Mouse (Mus musculus) liver, embryonic 13.5 days (tissue): ENCODE data around the gene Zfp454. TPM values are rescaled to one million over a fixed set of nuclear protein-coding genes. Genes with fewer than 3 reads are reported as not detected.

ENCODE experiments used
- ATAC-seq: fragments of 200-750 bp; cut with Nextera tagmentation; 2 replicates; pipeline ENCODE4 v1.8.0; 2017; ENCODE audit warnings: low read depth, mild to moderate bottlenecking, moderate number of reproducible peaks, moderate library complexity
- DNase-seq: peaks from one replicate; pipeline ENCODE4 v3.0.0; 2022
- H3K27ac ChIP-seq: fragments of 300-500 bp; sonication (generic); 2 replicates; pipeline ENCODE4 v1.5.1; 2015; ENCODE audit warnings: moderate library complexity, mild to moderate bottlenecking, inconsistent platforms
- H3K27me3 ChIP-seq: fragments of 300-500 bp; sonication (generic); 2 replicates; pipeline ENCODE4 v1.6.1; 2015; ENCODE audit warnings: mild to moderate bottlenecking, inconsistent platforms
- H3K36me3 ChIP-seq: fragments of 300-500 bp; sonication (generic); 2 replicates; pipeline ENCODE4 v1.6.1; 2015; ENCODE audit warnings: mild to moderate bottlenecking, inconsistent platforms
- H3K4me1 ChIP-seq: fragments of 300-500 bp; sonication (generic); replicated peaks from 2 replicates; pipeline ENCODE4 v1.6.1; 2015; ENCODE audit warnings: inconsistent platforms
- H3K4me2 ChIP-seq: fragments of 300-500 bp; sonication (generic); 2 replicates; pipeline ENCODE4 v1.6.1; 2015; ENCODE audit warnings: inconsistent platforms, mild to moderate bottlenecking, moderate library complexity
- H3K4me3 ChIP-seq: fragments of 300-500 bp; sonication (generic); replicated peaks from 2 replicates; pipeline ENCODE4 v1.5.1; 2015; ENCODE audit warnings: mild to moderate bottlenecking, inconsistent platforms
- H3K9ac ChIP-seq: fragments of 300-500 bp; sonication (generic); 2 replicates; pipeline ENCODE4 v1.6.1; 2015; ENCODE audit warnings: mild to moderate bottlenecking, inconsistent platforms
- H3K9me3 ChIP-seq: fragments of 300-500 bp; sonication (generic); replicated peaks from 2 replicates; pipeline ENCODE4 v1.6.1; 2016; ENCODE audit warnings: inconsistent platforms
- WGBS: fragments of 180-500 bp; shearing (Covaris S2); methylation state at CpG from one replicate; pipeline ENCODE4 v1.1.7; 2015; ENCODE audit not compliant: insufficient replicate concordance; 5-methylcytosine and 5-hydroxymethylcytosine counted together
- polyA plus RNA-seq: library from polyadenylated mRNA; unstranded; fragments of >200 nt; fragmentation: Nextera tagmentation; extraction: Ambion mirVana; gene quantifications from 2 replicates; pipeline ENCODE4 v1.2.1, GENCODE M21; 2015

The Zfp454 gene
- polyA plus RNA-seq, 1 experiment from 2014 or later, result 0.37 TPM

GRCm38 (mm10) chr11:50841023-50841735 lies 46.3 kb downstream of the Zfp454 start, which contains the start of gene Zfp879:
Gene Zfp879 (minus strand): TSS chr11:50841552.
- Histone ChIP-seq H3K4me3 (peak within 1 kb of the TSS; percentile 51), H3K9ac (peak within 1 kb of the TSS; percentile 62), H3K27me3 (no peaks in the 10 kb centered on the region), H3K27ac (no peak within 1 kb of the TSS), H3K4me1 (0 out of 2 replicates have a peak, but pooled peaks cover 8% of the 10 kb centered on the region), H3K9me3 (no peaks in the 10 kb centered on the region), H3K36me3 (no peaks in the 10 kb centered on the region), H3K4me2 (peak within 1 kb of the TSS; percentile 64)
- ATAC-seq (peak; percentile 87), DNase-seq (peak; percentile 73)
- 23% methylated on average over 22 of the region's 22 CpGs for WGBS

GRCm38 (mm10) chr11:50835727-50836126 lies 51.7 kb downstream of the Zfp454 start:
- H3K9ac ChIP-seq, result no peak overlapping the region
- H3K27ac ChIP-seq, result no peak overlapping the region
- H3K27me3 ChIP-seq, result no peaks in the 10 kb centered on the region
- no peaks in the 10 kb centered on the region for H3K9me3 ChIP-seq
- H3K4me1 ChIP-seq, result no peaks in the 10 kb centered on the region
- H3K36me3 ChIP-seq, result no peaks in the 10 kb centered on the region
- no peak overlapping the region for H3K4me2 ChIP-seq
- DNase-seq (no peak), ATAC-seq (no peak)
- 57% methylated on average over 4 of the region's 4 CpGs for WGBS
- H3K4me3 ChIP-seq, result no peak overlapping the region

GRCm38 (mm10) chr11:50827010-50827953 lies 60.2 kb downstream of the Zfp454 start, which contains the start of gene Zfp354c:
Gene Zfp354c (minus strand): TSS chr11:50827724.
- 2% methylated on average over 45 of the region's 45 CpGs for WGBS
- Histone ChIP-seq H3K27ac (no peak within 1 kb of the TSS), H3K4me3 (peak within 1 kb of the TSS; percentile 69), H3K9me3 (no peaks in the 10 kb centered on the region), H3K4me2 (peak within 1 kb of the TSS; percentile 86), H3K27me3 (no peaks in the 10 kb centered on the region), H3K9ac (peak within 1 kb of the TSS; percentile 69), H3K4me1 (peaks cover 7% of the 10 kb centered on the region), H3K36me3 (no peaks in the 10 kb centered on the region)
- ATAC-seq, result peak; percentile 88
- peak; percentile 69 for DNase-seq

- H3K27me3 ChIP-seq, result no peaks in the 10 kb centered on the region
- ATAC-seq, result no peak
- H3K36me3 ChIP-seq, result no peaks in the 10 kb centered on the region
- no peaks in the 10 kb centered on the region for H3K9me3 ChIP-seq
- no peak overlapping the region for H3K9ac ChIP-seq
- no peak overlapping the region for H3K27ac ChIP-seq
- peak overlapping the region; percentile 86 for H3K4me2 ChIP-seq
- no peak for DNase-seq
- H3K4me1 ChIP-seq, result peaks cover 7% of the 10 kb centered on the region
- H3K4me3 ChIP-seq, result no peak overlapping the region
- 62% methylated on average over 2 of the region's 2 CpGs for WGBS
These were observed 61.2 kb downstream of the Zfp454 start for GRCm38 (mm10) chr11:50826214-50826613.

Other genes with a start within 250 kb of the Zfp454 start
- gene Zfp354c, start 59.9 kb downstream of the Zfp454 start, polyA plus RNA-seq, result 1.7 TPM in 2 replicates
- gene Zfp879, start 46.1 kb downstream of the Zfp454 start, polyA plus RNA-seq, result 0.07 TPM in 2 replicates
- 0.03 TPM in 1 of 2 replicates, not detected in the other for gene Grm6, start 37.0 kb downstream of the Zfp454 start, polyA plus RNA-seq
- gene Zfp2, start 28.5 kb upstream of the Zfp454 start, polyA plus RNA-seq, result 3.1 and 3.2 TPM in 2 replicates
- 0.10 and 0.20 TPM in 2 replicates for gene Zfp354b, start 44.0 kb upstream of the Zfp454 start, polyA plus RNA-seq
- gene 4933414I15Rik, start 56.1 kb upstream of the Zfp454 start, polyA plus RNA-seq, result not detected in 2 replicates
- not detected in 2 replicates for gene Prop1, start 66.1 kb upstream of the Zfp454 start, polyA plus RNA-seq
- gene Olfr1378, start 78.9 kb upstream of the Zfp454 start, polyA plus RNA-seq, result not detected in 2 replicates
- not detected in 2 replicates for gene Olfr1377, start 94.3 kb upstream of the Zfp454 start, polyA plus RNA-seq
- gene Olfr51, start 115.9 kb upstream of the Zfp454 start, polyA plus RNA-seq, result not detected in 2 replicates
- gene Olfr54, start 126.6 kb upstream of the Zfp454 start, polyA plus RNA-seq, result not detected in 2 replicates
- gene Olfr1375, start 160.5 kb upstream of the Zfp454 start, polyA plus RNA-seq, result not detected in 2 replicates
- 1.5 and 2.1 TPM in 2 replicates for gene Zfp354a, start 171.6 kb upstream of the Zfp454 start, polyA plus RNA-seq